Mouse (Mus musculus): ENCODE data around the gene H13.
A peak's percentile ranks its signal among the peaks of the same experiment; 100 is the strongest.

The H13 gene

GRCm38 (mm10) chr2:152734501-152734900 is 65.2 kb downstream of the H13 start:
- no peak for DNase-seq (ENCODE audit: low read depth, low spot score)

GRCm38 (mm10) chr2:152734984-152735383 is 65.7 kb downstream of the H13 start:
- DNase-seq (ENCODE audit: low read depth, low spot score) = peak; percentile 87

GRCm38 (mm10) chr2:152736090-152736601 is 66.9 kb downstream of the H13 start, which contains the start of gene Id1:
TSS of gene Id1 (plus strand) at chr2:152736251.
- peak; percentile 75 for DNase-seq (ENCODE audit: low read depth, low spot score)

GRCm38 (mm10) chr2:152736748-152737147 is 67.5 kb downstream of the H13 start:
- peak; percentile 23 for DNase-seq (ENCODE audit: low read depth, low spot score)

- no peak for DNase-seq (ENCODE audit: low read depth, low spot score)
Observed at GRCm38 (mm10) chr2:152737306-152738221, 68.3 kb downstream of the H13 start.

GRCm38 (mm10) chr2:152738341-152738740 is 69.1 kb downstream of the H13 start:
- no peak for DNase-seq (ENCODE audit: low read depth, low spot score)

- DNase-seq (ENCODE audit: low read depth, low spot score) = peak; percentile 59
Observed at GRCm38 (mm10) chr2:152739031-152739841, 70.0 kb downstream of the H13 start.

GRCm38 (mm10) chr2:152739842-152740260 is 70.6 kb downstream of the H13 start:
- no peak for DNase-seq (ENCODE audit: low read depth, low spot score)

GRCm38 (mm10) chr2:152740490-152740889 is 71.2 kb downstream of the H13 start:
- no peak for DNase-seq (ENCODE audit: low read depth, low spot score)

- DNase-seq (ENCODE audit: low read depth, low spot score) = peak; percentile 30
Observed at GRCm38 (mm10) chr2:152741153-152742041, 72.1 kb downstream of the H13 start.

- DNase-seq (ENCODE audit: low read depth, low spot score) = peak; percentile 55
Observed at GRCm38 (mm10) chr2:152742435-152742834, 73.2 kb downstream of the H13 start.

GRCm38 (mm10) chr2:152753944-152754711 is 84.9 kb downstream of the H13 start, which contains the start of gene Cox4i2:
TSS of gene Cox4i2 (plus strand) at chr2:152754173.
- peak; percentile 37 for DNase-seq (ENCODE audit: low read depth, low spot score)

GRCm38 (mm10) chr2:152756474-152757393 is 87.5 kb downstream of the H13 start:
- no peak for DNase-seq (ENCODE audit: low read depth, low spot score)

GRCm38 (mm10) chr2:152757478-152757877 is 88.2 kb downstream of the H13 start:
- DNase-seq (ENCODE audit: low read depth, low spot score) = no peak
